Mouse (Mus musculus): Measurements from ENCODE around the gene Notch3. TPM values are rescaled to one million over a fixed set of nuclear protein-coding genes. Genes with fewer than 3 reads are reported as not detected.
"Not testable (repeated sequence)": the region's sequence is repeated elsewhere in the genome, so short reads cannot be mapped to it uniquely, and the experiment has no call there.

Notch3 gene
- polyA plus RNA-seq, 1 experiment = 24.5 TPM

DNA sequence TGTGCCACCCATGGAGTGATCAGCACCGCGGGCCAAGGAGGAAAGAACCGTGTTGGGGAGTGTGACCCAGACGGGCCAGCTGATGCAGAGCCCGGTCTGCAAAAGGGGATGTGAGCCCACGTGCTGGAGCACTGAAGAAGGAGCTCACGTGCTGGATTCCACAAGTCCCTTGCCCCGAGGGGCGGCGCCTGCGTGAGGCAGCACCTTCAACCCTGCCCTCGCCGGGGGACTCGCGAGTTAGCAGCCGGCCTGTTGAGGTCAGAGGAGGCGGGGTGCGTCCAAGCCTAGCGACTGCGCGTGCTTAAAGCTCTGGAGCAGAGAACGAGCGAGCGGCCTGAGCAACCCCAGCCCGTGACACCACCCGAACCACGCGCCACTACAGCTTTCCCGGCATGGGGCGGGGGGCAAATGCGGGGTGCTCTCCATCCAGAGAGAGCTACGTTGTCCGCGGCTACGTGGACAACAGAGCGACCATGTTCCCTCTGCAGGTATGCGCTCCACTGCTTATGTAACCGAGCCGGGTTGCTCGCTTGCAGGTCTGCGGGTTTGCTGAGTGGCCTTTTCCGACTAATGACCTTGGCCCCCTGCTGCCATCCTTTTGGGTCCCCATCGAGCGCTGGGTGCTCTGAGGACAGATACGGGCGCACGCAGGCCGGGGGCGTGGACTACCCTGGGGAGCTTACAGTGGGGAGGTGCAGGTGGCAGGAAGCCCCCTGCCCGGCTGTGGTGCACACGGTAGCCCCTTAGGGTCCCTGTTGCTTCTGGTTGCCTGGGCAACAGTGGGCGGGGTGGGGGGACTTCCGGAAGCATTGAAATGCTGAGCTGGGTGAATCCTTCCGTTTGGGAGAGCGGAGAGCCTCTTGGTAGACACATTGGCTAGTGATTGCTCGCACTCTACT lies 52.9 kb downstream of the Notch3 start:
- no peak for TF ChIP-seq CTCF (IDR thresholded peaks at IDR 0.05; ENCODE audit: extremely low read depth, insufficient read depth, insufficient read length, insufficient replicate concordance)
- TF ChIP-seq POLR2A (IDR thresholded peaks at IDR 0.05; ENCODE audit: low read depth, low read length) = no peak
- Histone ChIP-seq H3K4me1 (ENCODE audit: control insufficient read depth, insufficient read depth, insufficient read length) (peaks cover 4% of the 10 kb centered on the region; the same call in 1 of the 2 replicates), H3K27ac (ENCODE audit: insufficient read depth, low read length) (no peak overlapping the region), H3K36me3 (ENCODE audit: control insufficient read depth, insufficient read depth, low read length) (no peaks in the 10 kb centered on the region), H3K4me3 (ENCODE audit: extremely low read depth, insufficient read depth, insufficient read length) (peak overlapping the region; percentile 41; the same call in 1 of the 2 replicates), H3K27me3 (ENCODE audit: control insufficient read depth, insufficient read depth, low read length) (peaks cover 6% of the 10 kb centered on the region)
- whole genome bisulfite sequencing = 3% methylated on average over 56 of the region's 56 CpGs
- DNase-seq (ENCODE audit: low read depth in 1 of 2, low spot score in 2 of 2) = peak in 1 of 2 experiments; percentile 18

GRCm38 (mm10) chr17:32113255-32113522 lies 53.5 kb downstream of the Notch3 start:
- TF ChIP-seq POLR2A (IDR thresholded peaks at IDR 0.05; ENCODE audit: low read depth, low read length) (no peak), CTCF (IDR thresholded peaks at IDR 0.05; ENCODE audit: extremely low read depth, insufficient read depth, insufficient read length, insufficient replicate concordance) (no peak)
- Histone ChIP-seq H3K36me3 (ENCODE audit: control insufficient read depth, insufficient read depth, low read length) (no peaks in the 10 kb centered on the region), H3K27me3 (ENCODE audit: control insufficient read depth, insufficient read depth, low read length) (peaks cover 6% of the 10 kb centered on the region), H3K27ac (ENCODE audit: insufficient read depth, low read length) (no peak overlapping the region), H3K4me1 (ENCODE audit: control insufficient read depth, insufficient read depth, insufficient read length) (peaks cover 4% of the 10 kb centered on the region; the same call in 1 of the 2 replicates), H3K4me3 (ENCODE audit: extremely low read depth, insufficient read depth, insufficient read length) (no peak overlapping the region)
- WGBS = 69% methylated on average over 8 of the region's 8 CpGs
- DNase-seq (ENCODE audit: low read depth in 1 of 2, low spot score in 2 of 2) = no peak

DNA sequence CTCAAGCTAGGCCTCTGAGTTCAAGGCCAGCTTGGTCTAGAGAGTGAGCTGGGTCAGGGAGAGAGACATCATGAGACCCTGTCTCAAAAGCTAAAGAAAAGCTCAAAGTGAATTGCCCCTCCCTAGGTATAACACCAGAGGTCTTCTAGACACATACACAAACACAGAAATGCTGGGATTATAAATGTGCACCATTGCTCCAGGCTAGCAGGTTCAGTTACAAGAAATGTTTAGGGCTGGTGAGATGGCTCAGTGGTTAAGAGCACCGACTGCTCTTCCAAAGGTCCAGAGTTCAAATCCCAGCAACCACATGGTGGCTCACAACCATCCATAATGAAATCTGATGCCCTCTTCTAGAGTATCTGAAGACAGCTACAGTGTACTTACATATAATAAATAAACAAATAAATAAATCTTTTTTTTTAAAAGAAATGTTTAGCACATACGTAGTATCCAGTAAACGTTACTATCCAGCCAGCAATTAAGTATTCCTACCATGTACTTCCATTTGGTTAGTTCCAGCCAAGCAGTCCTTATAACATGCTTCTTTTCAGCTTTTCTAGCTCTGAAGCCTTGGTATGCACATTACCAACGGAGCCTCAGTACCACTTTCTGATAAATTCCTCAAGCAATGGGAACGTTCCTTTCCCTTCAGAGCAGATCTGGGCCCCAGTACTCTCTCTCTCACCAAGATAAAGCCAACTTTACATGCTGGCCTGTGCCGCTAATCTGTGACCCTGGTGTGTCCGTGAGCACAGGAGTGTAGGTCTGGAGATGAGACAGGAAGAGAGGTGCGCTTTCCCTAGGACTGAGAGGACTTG lies 54.0 kb downstream of the Notch3 start:
- no peak for TF ChIP-seq POLR2A (IDR thresholded peaks at IDR 0.05; ENCODE audit: low read depth, low read length)
- no peak for TF ChIP-seq CTCF (IDR thresholded peaks at IDR 0.05; ENCODE audit: extremely low read depth, insufficient read depth, insufficient read length, insufficient replicate concordance)
- Histone ChIP-seq H3K36me3 (ENCODE audit: control insufficient read depth, insufficient read depth, low read length) (no peaks in the 10 kb centered on the region), H3K4me1 (ENCODE audit: control insufficient read depth, insufficient read depth, insufficient read length) (peaks cover 4% of the 10 kb centered on the region; the same call in 1 of the 2 replicates), H3K4me3 (ENCODE audit: extremely low read depth, insufficient read depth, insufficient read length) (no peak overlapping the region), H3K27ac (ENCODE audit: insufficient read depth, low read length) (no peak overlapping the region), H3K27me3 (ENCODE audit: control insufficient read depth, insufficient read depth, low read length) (peaks cover 6% of the 10 kb centered on the region)
- WGBS = 87% methylated on average over 8 of the region's 8 CpGs
- DNase-seq (ENCODE audit: low read depth in 1 of 2, low spot score in 2 of 2) = no peak

DNA sequence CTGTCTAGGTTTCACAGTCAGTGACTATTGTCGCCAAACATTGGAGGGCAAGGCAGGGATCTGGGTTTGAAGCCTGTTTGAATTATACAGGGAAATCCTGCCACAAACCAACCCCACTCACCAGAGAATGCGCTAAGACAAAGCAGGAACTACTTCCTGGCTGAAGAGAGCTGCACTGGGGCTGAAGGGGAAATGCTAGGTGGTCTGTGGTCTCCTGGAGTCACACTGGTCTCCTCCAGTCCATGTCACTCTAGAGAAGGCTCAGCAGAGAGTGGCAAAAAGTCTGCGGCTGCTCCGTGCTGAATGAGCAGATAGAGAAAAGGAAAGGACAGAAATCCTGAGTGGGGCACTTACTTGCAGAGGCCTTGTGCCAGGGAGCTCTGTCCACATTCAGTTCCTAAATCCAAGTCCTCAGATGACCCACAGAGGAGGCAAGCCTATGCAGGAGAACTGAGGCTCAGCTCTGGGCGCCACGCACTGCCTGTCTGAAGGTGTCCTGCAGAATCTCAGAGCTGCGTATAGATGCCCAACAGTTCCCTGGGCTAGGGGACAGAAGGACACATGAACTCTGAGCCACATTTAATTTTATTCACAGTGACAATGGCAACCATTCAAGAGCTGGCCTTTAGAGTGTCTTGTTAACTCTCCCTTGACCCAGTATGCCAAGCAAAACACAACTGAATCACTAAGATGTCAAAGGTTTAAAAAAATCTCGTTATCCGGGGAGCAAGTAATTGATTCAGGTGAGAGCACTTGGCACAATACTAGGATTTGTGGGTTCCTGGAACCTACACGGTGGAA lies 55.5 kb downstream of the Notch3 start:
- TF ChIP-seq CTCF (IDR thresholded peaks at IDR 0.05; ENCODE audit: extremely low read depth, insufficient read depth, insufficient read length, insufficient replicate concordance) = no peak
- TF ChIP-seq POLR2A (IDR thresholded peaks at IDR 0.05; ENCODE audit: low read depth, low read length) = no peak
- Histone ChIP-seq H3K27ac (ENCODE audit: insufficient read depth, low read length) (no peak overlapping the region), H3K4me3 (ENCODE audit: extremely low read depth, insufficient read depth, insufficient read length) (no peak overlapping the region), H3K27me3 (ENCODE audit: control insufficient read depth, insufficient read depth, low read length) (peaks cover 6% of the 10 kb centered on the region), H3K4me1 (ENCODE audit: control insufficient read depth, insufficient read depth, insufficient read length) (peaks cover 4% of the 10 kb centered on the region; the same call in 1 of the 2 replicates), H3K36me3 (ENCODE audit: control insufficient read depth, insufficient read depth, low read length) (no peaks in the 10 kb centered on the region)
- no peak for DNase-seq (ENCODE audit: low read depth in 1 of 2, low spot score in 2 of 2)
- WGBS = 56% methylated on average over 10 of the region's 10 CpGs

DNA sequence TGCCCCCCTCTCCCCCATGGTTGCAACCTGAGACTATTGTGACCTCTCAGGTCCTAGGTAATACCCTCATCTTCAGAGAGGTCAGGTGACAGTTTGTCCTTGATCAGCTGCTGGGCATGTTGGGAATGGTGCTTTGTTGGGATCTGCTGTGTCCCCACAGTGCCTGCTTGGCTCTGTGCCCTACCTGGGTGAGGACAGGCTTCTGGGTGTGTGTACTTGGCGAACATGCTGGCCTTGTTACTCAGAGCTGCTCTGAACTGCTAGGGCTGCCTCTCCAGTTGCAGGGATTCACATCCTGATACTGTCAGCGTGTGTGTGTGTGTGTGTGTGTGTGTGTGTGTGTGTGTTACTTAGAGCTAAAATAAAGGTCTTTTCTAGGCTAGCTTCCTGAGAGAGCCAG lies 56.2 kb downstream of the Notch3 start:
- no peak for DNase-seq (ENCODE audit: low read depth in 1 of 2, low spot score in 2 of 2)
- no peak overlapping the region for H3K4me3 ChIP-seq (ENCODE audit: extremely low read depth, insufficient read depth, insufficient read length)
- WGBS = 75% methylated on average over 2 of the region's 2 CpGs
- peaks cover 4% of the 10 kb centered on the region; the same call in 1 of the 2 replicates for H3K4me1 ChIP-seq (ENCODE audit: control insufficient read depth, insufficient read depth, insufficient read length)
- no peak for TF ChIP-seq POLR2A (IDR thresholded peaks at IDR 0.05; ENCODE audit: low read depth, low read length)
- no peak for TF ChIP-seq CTCF (IDR thresholded peaks at IDR 0.05; ENCODE audit: extremely low read depth, insufficient read depth, insufficient read length, insufficient replicate concordance)
- H3K27me3 ChIP-seq (ENCODE audit: control insufficient read depth, insufficient read depth, low read length) = peaks cover 6% of the 10 kb centered on the region
- H3K36me3 ChIP-seq (ENCODE audit: control insufficient read depth, insufficient read depth, low read length) = no peaks in the 10 kb centered on the region
- no peak overlapping the region for H3K27ac ChIP-seq (ENCODE audit: insufficient read depth, low read length)

GRCm38 (mm10) chr17:32109201-32109940 lies 57.3 kb downstream of the Notch3 start:
- H3K36me3 ChIP-seq (ENCODE audit: control insufficient read depth, insufficient read depth, low read length) = no peaks in the 10 kb centered on the region
- DNase-seq (ENCODE audit: low read depth in 1 of 2, low spot score in 2 of 2) = no peak
- 63% methylated on average over 6 of the region's 6 CpGs for WGBS
- H3K4me3 ChIP-seq (ENCODE audit: extremely low read depth, insufficient read depth, insufficient read length) = no peak overlapping the region
- no peak overlapping the region for H3K27ac ChIP-seq (ENCODE audit: insufficient read depth, low read length)
- TF ChIP-seq CTCF (IDR thresholded peaks at IDR 0.05; ENCODE audit: extremely low read depth, insufficient read depth, insufficient read length, insufficient replicate concordance) (no peak), POLR2A (IDR thresholded peaks at IDR 0.05; ENCODE audit: low read depth, low read length) (no peak)
- peaks cover 4% of the 10 kb centered on the region; the same call in 1 of the 2 replicates for H3K4me1 ChIP-seq (ENCODE audit: control insufficient read depth, insufficient read depth, insufficient read length)
- peaks cover 6% of the 10 kb centered on the region for H3K27me3 ChIP-seq (ENCODE audit: control insufficient read depth, insufficient read depth, low read length)

GRCm38 (mm10) chr17:32108320-32109011 lies 58.2 kb downstream of the Notch3 start:
- not testable (repeated sequence) for DNase-seq (ENCODE audit: low read depth in 1 of 2, low spot score in 2 of 2); H3K27me3 ChIP-seq (ENCODE audit: control insufficient read depth, insufficient read depth, low read length); H3K36me3 ChIP-seq (ENCODE audit: control insufficient read depth, insufficient read depth, low read length); H3K4me3 ChIP-seq (ENCODE audit: extremely low read depth, insufficient read depth, insufficient read length); H3K27ac ChIP-seq (ENCODE audit: insufficient read depth, low read length); H3K4me1 ChIP-seq (ENCODE audit: control insufficient read depth, insufficient read depth, insufficient read length)
- 57% methylated on average over 5 of the region's 5 CpGs for WGBS
